Mouse (Mus musculus) intestine, postnatal 0 days (tissue): Measurements from ENCODE around the gene Col23a1. TPM values are rescaled to one million over a fixed set of nuclear protein-coding genes. Genes with fewer than 3 reads are reported as not detected.
A peak's percentile ranks its signal among the peaks of the same experiment; 100 is the strongest.

Source experiments
- ATAC-seq: fragments of 200-750 bp; cut with Nextera tagmentation; 2 replicates; pipeline ENCODE4 v1.8.0; 2017; ENCODE audit warnings: mild to moderate bottlenecking, moderate TSS enrichment, moderate library complexity
- H3K27ac ChIP-seq: fragments of 300-500 bp; sonication (generic); 2 replicates; pipeline ENCODE4 v1.5.1; 2014; ENCODE audit warnings: mild to moderate bottlenecking, low read depth, low read length, moderate library complexity
- H3K27me3 ChIP-seq: fragments of 300-500 bp; sonication (generic); replicated peaks from 2 replicates; pipeline ENCODE4 v1.6.1; 2014; ENCODE audit warnings: low read length, mixed read lengths; ENCODE audit not compliant: control insufficient read depth, insufficient read depth
- H3K36me3 ChIP-seq: fragments of 300-500 bp; sonication (generic); 2 replicates; pipeline ENCODE4 v1.6.1; 2014; ENCODE audit warnings: mild to moderate bottlenecking, moderate library complexity; ENCODE audit not compliant: control insufficient read depth, insufficient read depth
- H3K4me1 ChIP-seq: fragments of 300-500 bp; sonication (generic); replicated peaks from 2 replicates; pipeline ENCODE4 v1.6.1; 2014; ENCODE audit warnings: antibody characterized with exemption, low read length, mixed read lengths; ENCODE audit not compliant: control insufficient read depth, insufficient read depth
- H3K4me2 ChIP-seq: fragments of 300-500 bp; sonication (generic); replicated peaks from 2 replicates; pipeline ENCODE4 v1.6.1; 2014; ENCODE audit warnings: low read depth, mild to moderate bottlenecking, moderate library complexity
- H3K4me3 ChIP-seq: fragments of 300-500 bp; sonication (generic); 2 replicates; pipeline ENCODE4 v1.5.1; 2014; ENCODE audit warnings: low read depth, low read length
- H3K9ac ChIP-seq: fragments of 300-500 bp; sonication (generic); 2 replicates; pipeline ENCODE4 v1.6.1; 2014; ENCODE audit warnings: mild to moderate bottlenecking, low read depth, low read length
- H3K9me3 ChIP-seq: fragments of 300-500 bp; sonication (generic); 2 replicates; pipeline ENCODE4 v1.6.1; 2016; ENCODE audit warnings: mixed run types; ENCODE audit not compliant: control insufficient read depth
- CTCF ChIP-seq: sonication (generic); IDR thresholded peaks from 2 replicates; pipeline ENCODE4 v1.5.1; 2016; ENCODE audit warnings: low read depth, mild to moderate bottlenecking, control low read depth, antibody characterized with exemption, moderate library complexity
- WGBS: fragments of 180-500 bp; shearing (Covaris S2); extraction: QIAGEN DNeasy Blood & Tissue Kit; methylation state at CpG from one replicate; pipeline ENCODE4 v1.1.7; 2014; 5-methylcytosine and 5-hydroxymethylcytosine counted together
- polyA plus RNA-seq: library from polyadenylated mRNA; unstranded; fragments of >200 nt; fragmentation: Nextera tagmentation; extraction: Ambion mirVana; gene quantifications from 2 replicates; pipeline ENCODE4 v1.2.1, GENCODE M21; 2015

Col23a1 gene
- polyA plus RNA-seq, 1 experiment from 2014 or later, result 4.6 TPM

GRCm38 (mm10) chr11:51443818-51444217, 154.1 kb downstream of the Col23a1 start:
- no peak for ATAC-seq
- Histone ChIP-seq H3K27ac (no peak overlapping the region), H3K4me3 (no peak overlapping the region), H3K4me1 (no peaks in the 10 kb centered on the region), H3K4me2 (no peak overlapping the region), H3K9me3 (no peaks in the 10 kb centered on the region), H3K27me3 (no peaks in the 10 kb centered on the region), H3K9ac (no peak overlapping the region), H3K36me3 (no peaks in the 10 kb centered on the region)
- TF ChIP-seq CTCF, result no peak
- WGBS, result 49% methylated on average over 2 of the region's 2 CpGs

GRCm38 (mm10) chr11:51444649-51445048, 154.9 kb downstream of the Col23a1 start:
- Histone ChIP-seq H3K27ac (no peak overlapping the region), H3K4me1 (no peaks in the 10 kb centered on the region), H3K36me3 (no peaks in the 10 kb centered on the region), H3K4me2 (no peak overlapping the region), H3K4me3 (no peak overlapping the region), H3K9ac (no peak overlapping the region), H3K27me3 (no peaks in the 10 kb centered on the region), H3K9me3 (no peaks in the 10 kb centered on the region)
- WGBS, result 76% methylated on average over 7 of the region's 7 CpGs
- ATAC-seq, result no peak
- no peak for TF ChIP-seq CTCF

- 31% methylated on average over 6 of the region's 6 CpGs for WGBS
Measured at GRCm38 (mm10) chr11:51446711-51447425, 157.1 kb downstream of the Col23a1 start.

GRCm38 (mm10) chr11:51448256-51448655, 158.5 kb downstream of the Col23a1 start:
- ATAC-seq, result no peak
- Histone ChIP-seq H3K9me3 (no peaks in the 10 kb centered on the region), H3K27me3 (no peaks in the 10 kb centered on the region), H3K4me2 (no peak overlapping the region), H3K27ac (no peak overlapping the region), H3K4me1 (no peaks in the 10 kb centered on the region), H3K4me3 (no peak overlapping the region), H3K36me3 (no peaks in the 10 kb centered on the region), H3K9ac (no peak overlapping the region)
- WGBS, result 85% methylated on average over 4 of the region's 4 CpGs
- TF ChIP-seq CTCF, result no peak

More at GRCm38 (mm10) chr11:51446711-51447425, 157.1 kb downstream of the Col23a1 start:
- Histone ChIP-seq H3K36me3 (no peaks in the 10 kb centered on the region), H3K4me2 (no peak overlapping the region), H3K4me3 (no peak overlapping the region), H3K9me3 (no peaks in the 10 kb centered on the region), H3K27ac (no peak overlapping the region), H3K4me1 (no peaks in the 10 kb centered on the region), H3K27me3 (no peaks in the 10 kb centered on the region), H3K9ac (no peak overlapping the region)
- peak; percentile 76 for TF ChIP-seq CTCF
- ATAC-seq, result no peak

- ATAC-seq, result no peak
- Histone ChIP-seq H3K4me3 (no peak overlapping the region), H3K36me3 (no peaks in the 10 kb centered on the region), H3K9me3 (no peaks in the 10 kb centered on the region), H3K27ac (no peak overlapping the region), H3K27me3 (no peaks in the 10 kb centered on the region), H3K9ac (no peak overlapping the region), H3K4me2 (no peak overlapping the region), H3K4me1 (no peaks in the 10 kb centered on the region)
- WGBS, result 70% methylated on average over 4 of the region's 4 CpGs
- no peak for TF ChIP-seq CTCF
Measured at GRCm38 (mm10) chr11:51448680-51449079, 159.0 kb downstream of the Col23a1 start.

GRCm38 (mm10) chr11:51449881-51450280, 160.2 kb downstream of the Col23a1 start:
- no peak for TF ChIP-seq CTCF
- H3K4me2 ChIP-seq, result no peak overlapping the region
- H3K27me3 ChIP-seq, result no peaks in the 10 kb centered on the region
- H3K9me3 ChIP-seq, result no peaks in the 10 kb centered on the region
- H3K9ac ChIP-seq, result no peak overlapping the region
- no peak overlapping the region for H3K27ac ChIP-seq
- no peak for ATAC-seq
- WGBS, result 74% methylated on average over 7 of the region's 7 CpGs
- no peak overlapping the region for H3K4me3 ChIP-seq
- H3K36me3 ChIP-seq, result no peaks in the 10 kb centered on the region
- H3K4me1 ChIP-seq, result no peaks in the 10 kb centered on the region
